Mouse (Mus musculus) cerebellum, adult 2 months (tissue): Measurements from ENCODE around the gene Zfp36.

Experiments used
- CTCF ChIP-seq: fragments of 200-500 bp; IDR thresholded peaks from 2 replicates; pipeline ENCODE4 v1.5.1; 2011; ENCODE audit warnings: low read depth, mild to moderate bottlenecking, control low read depth, low read length, moderate library complexity, borderline replicate concordance; ENCODE audit not compliant: insufficient read depth
- POLR2A ChIP-seq: fragments of 200-500 bp; IDR thresholded peaks from 2 replicates; pipeline ENCODE4 v1.6.1; 2011; ENCODE audit warnings: low read length, control low read depth, borderline replicate concordance; ENCODE audit not compliant: insufficient read depth

DNA sequence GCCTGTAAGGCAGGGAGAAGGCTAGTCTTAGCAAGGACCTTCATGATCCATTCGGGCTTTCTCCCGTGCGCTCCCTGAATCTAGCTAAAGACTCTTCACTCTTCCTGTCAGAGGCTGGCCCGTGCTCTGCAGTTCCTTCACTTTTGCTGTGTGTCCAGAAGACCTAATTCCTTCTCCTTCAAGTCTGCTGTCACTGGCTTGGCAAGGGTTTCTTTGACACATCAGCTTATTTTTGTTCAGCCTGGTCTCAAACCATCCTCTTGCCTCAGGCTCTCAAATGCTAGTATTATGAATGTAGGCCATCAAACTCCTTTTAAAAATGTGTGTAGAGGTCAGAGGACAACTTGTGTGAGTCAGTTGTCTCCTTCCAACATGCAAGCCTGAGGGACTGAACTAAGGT is 3.6 kb upstream of the Zfp36 start:
- TF ChIP-seq CTCF (no peak), POLR2A (no peak)
